Mouse (Mus musculus) testis, adult 2 months (tissue): ENCODE results near the gene Lgals4. TPM values are rescaled to one million over a fixed set of nuclear protein-coding genes. Genes with fewer than 3 reads are reported as not detected.

Experiments used
- H3K27ac ChIP-seq: fragments of 200-500 bp; 2 replicates; pipeline ENCODE4 v1.5.1; 2012; ENCODE audit warnings: low read depth, low read length; ENCODE audit not compliant: control insufficient read depth, insufficient read depth
- H3K27me3 ChIP-seq: fragments of 200-500 bp; 2 replicates; pipeline ENCODE4 v1.6.1; 2012; ENCODE audit warnings: mild to moderate bottlenecking, low read length, moderate library complexity; ENCODE audit not compliant: control insufficient read depth, insufficient read depth
- H3K36me3 ChIP-seq: fragments of 200-500 bp; 2 replicates; pipeline ENCODE4 v1.6.1; 2012; ENCODE audit warnings: mild to moderate bottlenecking, low read length; ENCODE audit not compliant: control insufficient read depth, insufficient read depth
- H3K4me1 ChIP-seq: fragments of 200-500 bp; 2 replicates; pipeline ENCODE4 v1.6.1; 2012; ENCODE audit warnings: low read length; ENCODE audit not compliant: control insufficient read depth, insufficient read depth
- H3K4me3 ChIP-seq: fragments of 200-500 bp; 2 replicates; pipeline ENCODE4 v1.5.1; 2012; ENCODE audit warnings: low read depth, mild to moderate bottlenecking, low read length, moderate library complexity, mixed read lengths; ENCODE audit not compliant: control insufficient read depth
- CTCF ChIP-seq: fragments of 200-500 bp; IDR thresholded peaks from 2 replicates; pipeline ENCODE4 v1.5.1; 2012; ENCODE audit warnings: low read depth, mild to moderate bottlenecking, inconsistent platforms, low read length, moderate library complexity; ENCODE audit not compliant: control insufficient read depth, insufficient read depth, insufficient replicate concordance
- POLR2A ChIP-seq: fragments of 200-500 bp; IDR thresholded peaks from 2 replicates; pipeline ENCODE4 v1.6.1; 2012; ENCODE audit warnings: low read depth, mild to moderate bottlenecking, inconsistent platforms, low read length, moderate library complexity; ENCODE audit not compliant: control insufficient read depth
- polyA plus RNA-seq: library from polyadenylated mRNA; depleted of rRNA; stranded (reverse); fragments of >200 nt; gene quantifications from 2 replicates; pipeline ENCODE4 v1.2.3, GENCODE M21; 2012

Lgals4 gene
- polyA plus RNA-seq, 1 experiment, result 13.8 TPM

GRCm38 (mm10) chr7:28823932-28824331 lies 9.7 kb upstream of the Lgals4 start:
- Histone ChIP-seq H3K27me3 (no peaks in the 10 kb centered on the region), H3K27ac (no peak overlapping the region; the same call in 1 of the 2 replicates), H3K4me1 (peaks cover 9% of the 10 kb centered on the region), H3K4me3 (no peak overlapping the region), H3K36me3 (peaks cover 2% of the 10 kb centered on the region; the same call in 1 of the 2 replicates)
- TF ChIP-seq POLR2A (no peak), CTCF (no peak)

GRCm38 (mm10) chr7:28824941-28825685 lies 8.5 kb upstream of the Lgals4 start, which contains the start of gene Ech1:
Gene Ech1 (plus strand): TSS chr7:28825217.
- peak within 1 kb of the TSS; percentile 93 for H3K27ac ChIP-seq
- TF ChIP-seq CTCF (no peak), POLR2A (peak; percentile 70)
- peak within 1 kb of the TSS; percentile 91 for H3K4me3 ChIP-seq
- H3K36me3 ChIP-seq, result no peaks in the 10 kb centered on the region; the same call in none of the 2 replicates
- H3K27me3 ChIP-seq, result no peaks in the 10 kb centered on the region
- H3K4me1 ChIP-seq, result peaks cover 9% of the 10 kb centered on the region

GRCm38 (mm10) chr7:28825686-28826401 lies 7.8 kb upstream of the Lgals4 start:
- H3K4me3 ChIP-seq, result peak overlapping the region; percentile 91
- peaks cover 10% of the 10 kb centered on the region for H3K4me1 ChIP-seq
- peak overlapping the region; percentile 93 for H3K27ac ChIP-seq
- H3K36me3 ChIP-seq, result no peaks in the 10 kb centered on the region; the same call in none of the 2 replicates
- TF ChIP-seq POLR2A (no peak), CTCF (no peak)
- H3K27me3 ChIP-seq, result no peaks in the 10 kb centered on the region

GRCm38 (mm10) chr7:28826402-28826772 lies 7.3 kb upstream of the Lgals4 start:
- H3K4me3 ChIP-seq, result no peak overlapping the region
- H3K4me1 ChIP-seq, result peaks cover 14% of the 10 kb centered on the region
- TF ChIP-seq POLR2A, result no peak
- no peak for TF ChIP-seq CTCF
- H3K36me3 ChIP-seq, result no peaks in the 10 kb centered on the region; the same call in none of the 2 replicates
- no peaks in the 10 kb centered on the region for H3K27me3 ChIP-seq
- peak overlapping the region; percentile 58 for H3K27ac ChIP-seq

- Histone ChIP-seq H3K4me3 (no peak overlapping the region), H3K27ac (no peak overlapping the region), H3K27me3 (no peaks in the 10 kb centered on the region), H3K36me3 (no peaks in the 10 kb centered on the region; the same call in 1 of the 2 replicates), H3K4me1 (peaks cover 18% of the 10 kb centered on the region)
- TF ChIP-seq CTCF (no peak), POLR2A (no peak)
Measured at GRCm38 (mm10) chr7:28827338-28827737, 6.3 kb upstream of the Lgals4 start.

- no peak overlapping the region for H3K27ac ChIP-seq
- peaks cover 12% of the 10 kb centered on the region for H3K4me1 ChIP-seq
- TF ChIP-seq CTCF (no peak), POLR2A (no peak)
- H3K27me3 ChIP-seq, result no peaks in the 10 kb centered on the region
- no peak overlapping the region for H3K4me3 ChIP-seq
- no peaks in the 10 kb centered on the region; the same call in 1 of the 2 replicates for H3K36me3 ChIP-seq
Measured at GRCm38 (mm10) chr7:28829821-28830220, 3.8 kb upstream of the Lgals4 start.

GRCm38 (mm10) chr7:28830981-28831380 lies 2.7 kb upstream of the Lgals4 start:
- H3K27me3 ChIP-seq, result no peaks in the 10 kb centered on the region
- peaks cover 12% of the 10 kb centered on the region for H3K4me1 ChIP-seq
- no peak overlapping the region for H3K4me3 ChIP-seq
- H3K36me3 ChIP-seq, result no peaks in the 10 kb centered on the region; the same call in 1 of the 2 replicates
- TF ChIP-seq POLR2A (no peak), CTCF (no peak)
- H3K27ac ChIP-seq, result no peak overlapping the region
